Mouse (Mus musculus) limb, embryonic 15.5 days (tissue): ENCODE measurements around the gene Qrich2. TPM values are rescaled to one million over a fixed set of nuclear protein-coding genes. Genes with fewer than 3 reads are reported as not detected.
"Not testable (repeated sequence)": the region's sequence is repeated elsewhere in the genome, so short reads cannot be mapped to it uniquely, and the experiment has no call there.

ENCODE experiments used
- ATAC-seq: fragments of 200-750 bp; cut with Nextera tagmentation; 2 replicates; pipeline ENCODE4 v1.8.0; 2017; ENCODE audit warnings: low read depth, moderate TSS enrichment; ENCODE audit not compliant: insufficient number of reproducible peaks, low FRiP score, low TSS enrichment
- H3K27ac ChIP-seq: fragments of 300-500 bp; sonication (generic); 2 replicates; pipeline ENCODE4 v1.5.1; 2015; ENCODE audit warnings: moderate library complexity, mild to moderate bottlenecking, inconsistent platforms
- H3K27me3 ChIP-seq: fragments of 300-500 bp; sonication (generic); 2 replicates; pipeline ENCODE4 v1.6.1; 2015; ENCODE audit warnings: inconsistent platforms
- H3K36me3 ChIP-seq: fragments of 300-500 bp; sonication (generic); 2 replicates; pipeline ENCODE4 v1.6.1; 2015; ENCODE audit warnings: inconsistent platforms
- H3K4me1 ChIP-seq: fragments of 300-500 bp; sonication (generic); 2 replicates; pipeline ENCODE4 v1.6.1; 2015; ENCODE audit warnings: inconsistent platforms
- H3K4me2 ChIP-seq: fragments of 300-500 bp; sonication (generic); 2 replicates; pipeline ENCODE4 v1.6.1; 2015; ENCODE audit warnings: mild to moderate bottlenecking, inconsistent platforms
- H3K4me3 ChIP-seq: fragments of 300-500 bp; sonication (generic); 2 replicates; pipeline ENCODE4 v1.5.1; 2015; ENCODE audit warnings: mild to moderate bottlenecking, inconsistent platforms
- H3K9ac ChIP-seq: fragments of 300-500 bp; sonication (generic); 2 replicates; pipeline ENCODE4 v1.6.1; 2015; ENCODE audit warnings: inconsistent platforms
- H3K9me3 ChIP-seq: fragments of 300-500 bp; sonication (generic); 2 replicates; pipeline ENCODE4 v1.6.1; 2016; ENCODE audit warnings: inconsistent platforms
- WGBS: fragments of 180-500 bp; shearing (Covaris S2); methylation state at CpG from one replicate; pipeline ENCODE4 v1.1.7; 2015; 5-methylcytosine and 5-hydroxymethylcytosine counted together
- polyA plus RNA-seq: library from polyadenylated mRNA; unstranded; fragments of >200 nt; fragmentation: Nextera tagmentation; extraction: Ambion mirVana; gene quantifications from 2 replicates; pipeline ENCODE4 v1.2.1, GENCODE M21; 2015

The Qrich2 gene
- polyA plus RNA-seq, 1 experiment from 2014 or later = 0.15 TPM

DNA sequence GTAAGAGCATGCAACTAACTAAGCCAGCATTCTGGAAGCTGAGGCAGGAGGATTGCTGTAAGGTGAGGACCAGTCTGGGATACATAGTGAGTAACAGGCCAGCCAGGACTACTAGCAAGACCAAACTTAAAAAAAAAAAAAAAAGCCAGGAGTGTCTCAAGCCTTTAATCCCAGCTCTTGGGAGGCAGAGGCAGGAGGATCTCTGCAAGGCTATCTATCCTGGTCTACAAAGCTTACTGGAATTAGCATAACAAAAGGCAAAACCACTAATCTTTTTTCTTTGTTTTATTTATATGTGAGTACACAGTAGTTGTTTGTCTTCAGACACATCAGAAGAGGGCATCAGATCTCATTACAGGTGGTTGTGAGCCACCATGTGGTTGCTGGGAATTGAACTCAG, 22.2 kb upstream of the Qrich2 start:
- ATAC-seq = no peak
- H3K27me3 ChIP-seq = no peaks in the 10 kb centered on the region
- no peak overlapping the region for H3K4me3 ChIP-seq
- no peak overlapping the region for H3K27ac ChIP-seq
- no peaks in the 10 kb centered on the region for H3K9me3 ChIP-seq
- H3K4me1 ChIP-seq = peaks cover 13% of the 10 kb centered on the region
- H3K4me2 ChIP-seq = no peak overlapping the region
- H3K9ac ChIP-seq = no peak overlapping the region
- peaks cover 47% of the 10 kb centered on the region for H3K36me3 ChIP-seq

GRCm38 (mm10) chr11:116484261-116484660, 18.2 kb upstream of the Qrich2 start:
- Histone ChIP-seq H3K27me3 (no peaks in the 10 kb centered on the region), H3K9ac (no peak overlapping the region), H3K27ac (no peak overlapping the region), H3K4me2 (no peak overlapping the region), H3K4me1 (peaks cover 8% of the 10 kb centered on the region), H3K4me3 (no peak overlapping the region), H3K36me3 (peaks cover 83% of the 10 kb centered on the region), H3K9me3 (no peaks in the 10 kb centered on the region)
- no peak for ATAC-seq
- 87% methylated on average over 8 of the region's 8 CpGs for WGBS

- Histone ChIP-seq H3K4me1 (no peaks in the 10 kb centered on the region), H3K9ac (no peak overlapping the region), H3K4me3 (no peak overlapping the region), H3K9me3 (no peaks in the 10 kb centered on the region), H3K27me3 (no peaks in the 10 kb centered on the region), H3K4me2 (no peak overlapping the region), H3K27ac (no peak overlapping the region), H3K36me3 (peaks cover 97% of the 10 kb centered on the region)
- 87% methylated on average over 7 of the region's 7 CpGs for WGBS
- ATAC-seq = no peak
Measured at GRCm38 (mm10) chr11:116481776-116482175, 15.7 kb upstream of the Qrich2 start.

- no peaks in the 10 kb centered on the region for H3K4me1 ChIP-seq
- no peak overlapping the region for H3K9ac ChIP-seq
- peaks cover 97% of the 10 kb centered on the region for H3K36me3 ChIP-seq
- no peak overlapping the region for H3K27ac ChIP-seq
- WGBS = 94% methylated on average over 8 of the region's 8 CpGs
- no peaks in the 10 kb centered on the region for H3K9me3 ChIP-seq
- no peak for ATAC-seq
- H3K4me2 ChIP-seq = no peak overlapping the region
- no peak overlapping the region for H3K4me3 ChIP-seq
- H3K27me3 ChIP-seq = no peaks in the 10 kb centered on the region
Measured at GRCm38 (mm10) chr11:116480975-116481374, 14.9 kb upstream of the Qrich2 start.

DNA sequence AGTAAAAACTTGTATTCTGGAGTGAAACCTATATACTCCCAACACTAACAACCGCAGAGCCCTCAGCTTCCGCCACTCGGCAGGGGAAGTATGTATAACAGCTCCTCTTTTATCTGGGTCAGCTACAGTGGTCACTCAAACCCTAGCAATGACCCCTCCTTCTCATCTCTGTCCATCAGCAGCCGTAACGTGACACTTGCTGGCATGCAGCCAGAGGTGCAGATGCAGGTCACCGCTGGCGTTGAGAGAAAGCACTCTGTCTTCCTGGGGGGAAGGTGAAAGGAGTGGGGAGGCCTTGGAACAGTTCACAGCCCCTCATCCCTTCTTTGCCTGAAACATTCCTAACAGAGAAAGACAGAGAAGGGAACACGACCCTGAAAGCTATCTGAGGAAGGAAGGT, 13.8 kb upstream of the Qrich2 start:
- no peaks in the 10 kb centered on the region for H3K4me1 ChIP-seq
- H3K36me3 ChIP-seq = peaks cover 97% of the 10 kb centered on the region
- no peak overlapping the region for H3K4me2 ChIP-seq
- WGBS = 58% methylated on average over 8 of the region's 8 CpGs
- no peak overlapping the region for H3K9ac ChIP-seq
- H3K27ac ChIP-seq = no peak overlapping the region
- no peak for ATAC-seq
- H3K9me3 ChIP-seq = no peaks in the 10 kb centered on the region
- no peak overlapping the region for H3K4me3 ChIP-seq
- no peaks in the 10 kb centered on the region for H3K27me3 ChIP-seq

GRCm38 (mm10) chr11:116478978-116479377, 12.9 kb upstream of the Qrich2 start:
- Histone ChIP-seq H3K4me1 (no peaks in the 10 kb centered on the region), H3K4me3 (no peak overlapping the region), H3K27ac (no peak overlapping the region), H3K36me3 (peaks cover 94% of the 10 kb centered on the region), H3K4me2 (no peak overlapping the region), H3K27me3 (no peaks in the 10 kb centered on the region), H3K9ac (no peak overlapping the region), H3K9me3 (no peaks in the 10 kb centered on the region)
- ATAC-seq = no peak
- WGBS = 90% methylated on average over 7 of the region's 7 CpGs

GRCm38 (mm10) chr11:116477160-116477759, 11.2 kb upstream of the Qrich2 start:
- H3K27ac ChIP-seq = no peak overlapping the region
- 93% methylated on average over 15 of the region's 15 CpGs for WGBS
- peaks cover 98% of the 10 kb centered on the region for H3K36me3 ChIP-seq
- ATAC-seq = no peak
- no peak overlapping the region for H3K9ac ChIP-seq
- H3K9me3 ChIP-seq = no peaks in the 10 kb centered on the region
- no peak overlapping the region for H3K4me3 ChIP-seq
- H3K4me1 ChIP-seq = no peaks in the 10 kb centered on the region
- H3K4me2 ChIP-seq = no peak overlapping the region
- no peaks in the 10 kb centered on the region for H3K27me3 ChIP-seq

GRCm38 (mm10) chr11:116476696-116477095, 10.7 kb upstream of the Qrich2 start:
- Histone ChIP-seq H3K9ac (no peak overlapping the region), H3K9me3 (no peaks in the 10 kb centered on the region), H3K4me2 (no peak overlapping the region), H3K27me3 (no peaks in the 10 kb centered on the region), H3K4me1 (no peaks in the 10 kb centered on the region), H3K27ac (no peak overlapping the region), H3K4me3 (no peak overlapping the region), H3K36me3 (peaks cover 98% of the 10 kb centered on the region)
- no peak for ATAC-seq
- 90% methylated on average over 6 of the region's 6 CpGs for WGBS

DNA sequence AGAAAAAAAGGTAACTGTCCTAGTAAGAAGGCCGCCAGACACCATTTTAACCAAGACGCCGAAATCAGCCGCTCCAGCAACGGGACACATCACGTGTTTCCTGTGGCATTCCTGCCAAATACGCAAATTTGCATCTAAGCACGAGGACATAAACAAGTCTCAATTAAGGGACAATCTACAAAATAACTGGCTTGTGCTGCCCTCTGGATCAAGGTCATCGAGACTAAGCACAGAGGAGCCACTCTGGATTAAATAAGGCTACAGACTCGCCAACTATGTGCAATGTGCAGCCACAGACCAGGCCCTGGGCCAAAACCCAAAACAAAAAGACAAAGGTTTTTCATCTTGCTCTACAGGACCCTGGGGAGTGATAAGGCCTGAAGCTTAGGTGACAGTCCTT, 10.0 kb upstream of the Qrich2 start:
- 92% methylated on average over 10 of the region's 10 CpGs for WGBS
- no peak for ATAC-seq
- no peak overlapping the region for H3K9ac ChIP-seq
- H3K4me3 ChIP-seq = no peak overlapping the region
- no peaks in the 10 kb centered on the region for H3K27me3 ChIP-seq
- no peaks in the 10 kb centered on the region for H3K9me3 ChIP-seq
- H3K4me2 ChIP-seq = no peak overlapping the region
- peaks cover 98% of the 10 kb centered on the region for H3K36me3 ChIP-seq
- no peak overlapping the region for H3K27ac ChIP-seq
- no peaks in the 10 kb centered on the region for H3K4me1 ChIP-seq

DNA sequence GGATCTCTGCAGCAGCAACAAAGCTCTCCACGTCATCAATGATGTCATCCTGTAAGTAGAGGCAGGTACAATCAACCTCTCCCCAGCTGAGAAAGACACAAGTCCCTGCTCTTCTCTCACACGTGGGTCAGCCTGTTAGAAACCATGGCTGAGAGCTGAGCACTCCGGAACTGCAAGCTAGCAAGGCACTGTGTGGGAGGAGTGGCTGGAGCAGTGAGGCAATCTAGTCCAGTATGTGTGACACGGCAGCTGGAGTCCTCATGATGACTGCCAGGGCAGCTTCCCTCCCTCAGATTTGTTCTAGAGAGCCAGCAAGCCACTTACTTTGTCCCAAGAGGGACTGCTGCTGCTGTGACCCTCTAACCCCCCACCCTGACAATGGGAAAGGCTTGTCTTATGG, 6.2 kb upstream of the Qrich2 start:
- peaks cover 75% of the 10 kb centered on the region for H3K36me3 ChIP-seq
- no peak overlapping the region for H3K9ac ChIP-seq
- 81% methylated on average over 4 of the region's 4 CpGs for WGBS
- ATAC-seq = no peak
- H3K9me3 ChIP-seq = no peaks in the 10 kb centered on the region
- H3K27me3 ChIP-seq = no peaks in the 10 kb centered on the region
- no peak overlapping the region for H3K27ac ChIP-seq
- H3K4me2 ChIP-seq = no peak overlapping the region
- H3K4me3 ChIP-seq = no peak overlapping the region
- H3K4me1 ChIP-seq = no peaks in the 10 kb centered on the region

GRCm38 (mm10) chr11:116470896-116471295, 4.9 kb upstream of the Qrich2 start:
- ATAC-seq = no peak

DNA sequence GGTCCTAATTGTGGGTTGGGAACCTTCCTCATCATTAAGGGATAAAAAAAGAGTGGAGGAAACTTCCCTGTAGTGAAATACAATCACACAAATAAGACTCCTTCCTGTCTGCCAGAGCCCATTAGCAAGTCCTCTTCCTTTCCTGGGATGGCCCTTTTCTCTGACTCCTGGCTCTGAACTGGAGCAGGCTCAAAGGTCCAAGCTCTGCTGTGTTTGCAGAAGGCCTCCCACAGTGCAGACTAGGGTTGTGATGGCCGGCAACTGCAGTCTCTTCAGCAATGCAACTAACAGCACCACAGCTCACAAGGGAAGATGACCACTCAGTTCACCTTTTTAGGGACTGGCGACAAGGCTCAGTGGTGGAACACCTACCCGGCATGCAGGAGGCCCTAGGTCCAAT, 4.2 kb upstream of the Qrich2 start:
- Histone ChIP-seq H3K4me2 (no peak overlapping the region), H3K27me3 (no peaks in the 10 kb centered on the region), H3K36me3 (peaks cover 55% of the 10 kb centered on the region), H3K9ac (no peak overlapping the region), H3K9me3 (no peaks in the 10 kb centered on the region), H3K4me3 (no peak overlapping the region), H3K27ac (no peak overlapping the region), H3K4me1 (no peaks in the 10 kb centered on the region)
- 81% methylated on average over 3 of the region's 3 CpGs for WGBS
- no peak for ATAC-seq

More at GRCm38 (mm10) chr11:116470896-116471295, 4.9 kb upstream of the Qrich2 start:
- Histone ChIP-seq H3K27ac (no peak overlapping the region), H3K4me3 (no peak overlapping the region), H3K4me1 (no peaks in the 10 kb centered on the region), H3K36me3 (peaks cover 62% of the 10 kb centered on the region), H3K9me3 (no peaks in the 10 kb centered on the region), H3K27me3 (no peaks in the 10 kb centered on the region), H3K4me2 (no peak overlapping the region), H3K9ac (no peak overlapping the region)
- 92% methylated on average over 4 of the region's 4 CpGs for WGBS

DNA sequence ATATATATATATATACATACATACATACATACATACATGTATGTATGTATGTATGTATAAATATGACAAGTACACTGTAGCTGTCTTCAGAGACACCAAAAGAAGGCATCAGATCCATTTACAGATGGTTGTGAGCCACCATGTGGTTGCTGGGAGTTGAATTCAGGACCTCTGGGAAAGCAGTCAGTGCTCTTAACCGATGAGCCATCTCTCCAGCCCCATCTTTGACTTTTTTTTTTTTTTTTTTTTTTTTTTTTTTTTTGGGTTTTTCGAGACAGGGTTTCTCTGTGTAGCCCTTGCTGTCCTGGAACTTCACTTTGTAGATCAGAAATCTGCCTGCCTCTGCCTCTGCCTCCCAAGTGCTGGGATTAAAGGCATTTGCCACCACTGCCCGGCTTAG, 2.3 kb upstream of the Qrich2 start:
- H3K9me3 ChIP-seq, H3K4me1 ChIP-seq, ATAC-seq, H3K4me3 ChIP-seq, H3K9ac ChIP-seq, H3K27ac ChIP-seq, H3K27me3 ChIP-seq, H3K4me2 ChIP-seq: not testable (repeated sequence)
- WGBS = 79% methylated on average over 3 of the region's 3 CpGs
- peaks cover 38% of the 10 kb centered on the region for H3K36me3 ChIP-seq
